Mouse (Mus musculus): ENCODE data around the gene Atad3a. TPM values are rescaled to one million over a fixed set of nuclear protein-coding genes. Genes with fewer than 3 reads are reported as not detected.

Atad3a gene
- total and polyA plus RNA-seq, 3 experiments, result 133 to 216 (median 154) TPM

DNA sequence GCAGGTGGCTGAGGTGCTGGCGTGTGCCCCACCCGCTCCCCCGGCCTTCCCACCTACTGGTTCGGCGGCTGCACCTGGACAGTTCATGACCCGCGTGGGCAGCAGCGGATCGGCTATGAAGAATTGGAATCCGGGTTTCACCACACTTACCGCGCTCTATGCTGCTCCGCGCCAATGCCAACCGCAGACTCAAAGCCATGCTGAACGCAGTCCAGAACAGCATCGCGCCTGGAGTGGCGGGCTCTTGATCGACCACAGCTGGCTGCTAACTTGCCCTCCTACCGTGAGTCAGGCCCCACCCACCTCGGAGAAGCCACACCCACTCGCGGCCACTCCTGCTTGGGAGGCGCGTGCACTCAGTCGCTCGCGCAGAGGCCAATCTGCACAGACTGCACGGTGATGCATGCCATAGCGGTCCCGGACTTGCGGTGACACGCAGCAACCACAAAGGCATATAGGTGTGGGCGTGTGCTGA, 13.4 kb upstream of the Atad3a start, which contains the start of gene Vwa1:
Gene Vwa1 (minus strand): TSS at position 419 of the 475 bp plus-strand sequence.
- Histone ChIP-seq H3K79me2 (replicated peaks; ENCODE audit: control insufficient read depth, extremely low read depth, insufficient read depth, poor library complexity, severe bottlenecking) (no peaks in the 10 kb centered on the region), H3K36me3 (replicated peaks in 1 of 2; ENCODE audit: control insufficient read depth in 1 of 2, insufficient read depth in 1 of 2, low read length in 1 of 2) (no peaks in the 10 kb centered on the region), H3K4me3 (replicated peaks in 1 of 3; ENCODE audit: low read depth in 2 of 3, low read length in 2 of 3, poor library complexity in 1 of 3) (peak within 1 kb of the TSS in 2 of 3 experiments; percentile 12 to 42), H3K27me3 (replicated peaks) (peaks cover 45% of the 10 kb centered on the region), H3K9ac (ENCODE audit: insufficient read depth, low read depth) (no peak within 1 kb of the TSS), H3K9me3 (replicated peaks; ENCODE audit: low read length) (no peaks in the 10 kb centered on the region), H3K4me1 (ENCODE audit: control insufficient read depth in 1 of 2, insufficient read depth in 2 of 2) (peaks cover 21 to 45% of the 10 kb centered on the region in 2 experiments), H3K4me2 (ENCODE audit: insufficient read depth, low read depth, poor library complexity, severe bottlenecking) (peak within 1 kb of the TSS; percentile 79), H3K27ac (ENCODE audit: insufficient read depth, low read depth) (no peak within 1 kb of the TSS)
- in situ Hi-C loops (cut with MboI; ENCODE audit: low pct_ligation_motif_present, low pct_unique_long_range_greater_than_20kb, low sequenced_read_pairs), result no loop called here
- TF ChIP-seq E2F4 (IDR thresholded peaks at IDR 0.05; ENCODE audit: insufficient replicate concordance, low read depth, low read length) (no peak), USF2 (conservative IDR thresholded peaks at IDR 0.05; ENCODE audit: low read depth, low read length) (no peak), MAFK (IDR thresholded peaks at IDR 0.05; ENCODE audit: insufficient replicate concordance, low read length) (no peak), ZMIZ1 (IDR thresholded peaks at IDR 0.05; ENCODE audit: low read depth, low read length) (0 out of 2 replicates have a peak, but pooled peaks have one; percentile 46), GABPA (IDR thresholded peaks at IDR 0.05; ENCODE audit: insufficient replicate concordance, low read depth, low read length) (no peak), POLR2AphosphoS2 (IDR thresholded peaks at IDR 0.05; ENCODE audit: low read depth, low read length) (no peak), SIN3A (IDR thresholded peaks at IDR 0.05; ENCODE audit: low read length) (peak; percentile 43; the same call in 1 of the 2 replicates), EP300 (IDR thresholded peaks at IDR 0.05; ENCODE audit: low read length) (0 out of 2 replicates have a peak, but pooled peaks have one; percentile 12), NELFE (IDR thresholded peaks at IDR 0.05; ENCODE audit: low read depth, low read length) (no peak), BHLHE40 (IDR thresholded peaks at IDR 0.05; ENCODE audit: low read depth, low read length) (peak; percentile 29; the same call in 1 of the 2 replicates), RAD21 (IDR thresholded peaks at IDR 0.05; ENCODE audit: low read depth, low read length) (no peak), MYC (IDR thresholded peaks at IDR 0.05; ENCODE audit: low read depth, low read length) (no peak), IRF4 (IDR thresholded peaks at IDR 0.05; ENCODE audit: low read depth, low read length) (0 out of 2 replicates have a peak, but pooled peaks have one; percentile 15), NRF1 (IDR thresholded peaks at IDR 0.05; ENCODE audit: low read depth, low read length) (peak; percentile 62; the same call in 1 of the 2 replicates), CHD2 (IDR thresholded peaks at IDR 0.05; ENCODE audit: low read length) (no peak), ZNF384 (IDR thresholded peaks at IDR 0.05; ENCODE audit: low read depth, low read length) (no peak), POLR2A (IDR thresholded peaks at IDR 0.05; ENCODE audit: low read depth, low read length) (peak; percentile 43; the same call in 1 of the 2 replicates), JUND (conservative IDR thresholded peaks at IDR 0.05; ENCODE audit: low read depth, low read length) (no peak), USF1 (IDR thresholded peaks at IDR 0.05; ENCODE audit: low read depth, low read length) (no peak), KAT2A (IDR thresholded peaks at IDR 0.05; ENCODE audit: insufficient replicate concordance, low read length) (no peak), TCF12 (IDR thresholded peaks at IDR 0.05; ENCODE audit: low read depth, low read length) (peak; percentile 32; the same call in 1 of the 2 replicates), TBP (conservative IDR thresholded peaks at IDR 0.05; ENCODE audit: low read depth, low read length) (no peak), CHD1 (IDR thresholded peaks at IDR 0.05; ENCODE audit: low read depth, low read length) (no peak), MAX (IDR thresholded peaks at IDR 0.05; ENCODE audit: low read length) (peak; percentile 71; the same call in 1 of the 2 replicates), SMC3 (IDR thresholded peaks at IDR 0.05; ENCODE audit: low read depth, low read length) (no peak), HCFC1 (IDR thresholded peaks at IDR 0.05; ENCODE audit: low read depth, low read length) (no peak), JUN (IDR thresholded peaks at IDR 0.05; ENCODE audit: insufficient read depth, low read depth, low read length) (no peak), ETS1 (conservative IDR thresholded peaks at IDR 0.05; ENCODE audit: low read depth, low read length) (no peak), ELF1 (IDR thresholded peaks at IDR 0.05; ENCODE audit: low read depth, low read length) (no peak), MXI1 (IDR thresholded peaks at IDR 0.05; ENCODE audit: low read depth, low read length) (peak; percentile 65), MAZ (IDR thresholded peaks at IDR 0.05; ENCODE audit: low read depth, low read length) (peak; percentile 35; the same call in 1 of the 2 replicates), UBTF (IDR thresholded peaks at IDR 0.05; ENCODE audit: low read depth, low read length) (no peak), ZC3H11A (IDR thresholded peaks at IDR 0.05; ENCODE audit: low read depth, low read length) (no peak), RCOR1 (conservative IDR thresholded peaks at IDR 0.05; ENCODE audit: low read depth, low read length) (no peak), PAX5 (IDR thresholded peaks at IDR 0.05; ENCODE audit: low read length) (no peak), CTCF (conservative IDR thresholded peaks at IDR 0.05 in 1 of 2, IDR thresholded peaks at IDR 0.05 in 1 of 2; ENCODE audit: low read depth in 2 of 2, low read length in 2 of 2) (no peak), MEF2A (IDR thresholded peaks at IDR 0.05; ENCODE audit: borderline replicate concordance, low read depth, low read length) (peak; percentile 6; the same call in 1 of the 2 replicates), ZKSCAN1 (IDR thresholded peaks at IDR 0.05; ENCODE audit: borderline replicate concordance, low read depth, low read length) (no peak)
- peak; percentile 72 for DNase-seq (ENCODE audit: extremely low read depth)
- dilution Hi-C loops (cut with MboI; ENCODE audit: extremely low pct_ligation_motif_present, extremely low pct_unique_long_range_greater_than_20kb, low sequenced_read_pairs), result no loop called here
